Mouse (Mus musculus) mammary gland, adult 2 months (tissue): ENCODE measurements around the gene Gabrg1. TPM values are rescaled to one million over a fixed set of nuclear protein-coding genes. Genes with fewer than 3 reads are reported as not detected.

Experiments used
- polyA plus RNA-seq: library from polyadenylated mRNA; depleted of rRNA; stranded (reverse); fragments of >200 nt; gene quantifications from 2 replicates; pipeline ENCODE4 v1.2.3, GENCODE M21; 2012; ENCODE audit warnings: low replicate concordance; rRNA removed

The Gabrg1 gene
- 0.01 TPM in 1 of 2 replicates, not detected in the other for polyA plus RNA-seq

GRCm38 (mm10) chr5:70842192-70843095 lies at the start of gene Gabrg1:
Gabrg1 (minus strand) TSS chr5:70842617.

